Mouse (Mus musculus) frontal cortex, adult 2 months (tissue): ENCODE data around the gene Nr2e1. TPM values are rescaled to one million over a fixed set of nuclear protein-coding genes. Genes with fewer than 3 reads are reported as not detected.

Experiments used
- DNase-seq, 2 experiments: peaks; one replicate each; pipeline ENCODE4 v3.0.0; 2022; ENCODE audit warnings: low spot score in 1 of 2; ENCODE audit errors: extremely low spot score in 1 of 2
- polyA plus RNA-seq: library from polyadenylated mRNA; depleted of rRNA; stranded (reverse); fragments of >200 nt; gene quantifications from 2 replicates; pipeline ENCODE4 v1.2.3, GENCODE M21; 2012

The Nr2e1 gene
- polyA plus RNA-seq, 1 experiment = 14.4 TPM

GRCm38 (mm10) chr10:42589505-42589904 lies 6.1 kb upstream of the Nr2e1 start:
- no peak for DNase-seq

- DNase-seq = no peak
Observed at GRCm38 (mm10) chr10:42587961-42588750, 4.7 kb upstream of the Nr2e1 start.

GRCm38 (mm10) chr10:42585596-42586305 lies 2.3 kb upstream of the Nr2e1 start:
- peak in 1 of 2 experiments; percentile 32 for DNase-seq

GRCm38 (mm10) chr10:42585156-42585555 lies 1.7 kb upstream of the Nr2e1 start:
- DNase-seq = no peak

GRCm38 (mm10) chr10:42584436-42584983 lies 1.1 kb upstream of the Nr2e1 start:
- DNase-seq = no peak

- DNase-seq = no peak
Observed at GRCm38 (mm10) chr10:42583902-42584435, 537 bp upstream of the Nr2e1 start.

- DNase-seq = no peak
Observed at GRCm38 (mm10) chr10:42582566-42583110, 794 bp downstream of the Nr2e1 start.

- no peak for DNase-seq
Observed at GRCm38 (mm10) chr10:42581694-42582565, 1.5 kb downstream of the Nr2e1 start.

- no peak for DNase-seq
Observed at GRCm38 (mm10) chr10:42580951-42581277, 2.5 kb downstream of the Nr2e1 start.

- no peak for DNase-seq
Observed at GRCm38 (mm10) chr10:42580131-42580950, 3.1 kb downstream of the Nr2e1 start.

GRCm38 (mm10) chr10:42579475-42580130 lies 3.8 kb downstream of the Nr2e1 start:
- no peak for DNase-seq

GRCm38 (mm10) chr10:42578698-42579474 lies 4.5 kb downstream of the Nr2e1 start:
- DNase-seq = no peak

GRCm38 (mm10) chr10:42578281-42578675 lies 5.2 kb downstream of the Nr2e1 start:
- no peak for DNase-seq

- DNase-seq = no peak
Observed at GRCm38 (mm10) chr10:42577525-42578280, 5.7 kb downstream of the Nr2e1 start.

GRCm38 (mm10) chr10:42574639-42575038 lies 8.8 kb downstream of the Nr2e1 start:
- no peak for DNase-seq

- no peak for DNase-seq
Observed at GRCm38 (mm10) chr10:42572971-42573370, 10.5 kb downstream of the Nr2e1 start.

- DNase-seq = no peak
Observed at GRCm38 (mm10) chr10:42572567-42572966, 10.9 kb downstream of the Nr2e1 start.
